Mouse (Mus musculus): ENCODE measurements at regions not wholly inside any gene's neighbourhood (a gene's known extent, or its start where the extent isn't known, plus 50 kb on each side); places are given as distances from the start of the nearest gene placed in this dataset.

DNA sequence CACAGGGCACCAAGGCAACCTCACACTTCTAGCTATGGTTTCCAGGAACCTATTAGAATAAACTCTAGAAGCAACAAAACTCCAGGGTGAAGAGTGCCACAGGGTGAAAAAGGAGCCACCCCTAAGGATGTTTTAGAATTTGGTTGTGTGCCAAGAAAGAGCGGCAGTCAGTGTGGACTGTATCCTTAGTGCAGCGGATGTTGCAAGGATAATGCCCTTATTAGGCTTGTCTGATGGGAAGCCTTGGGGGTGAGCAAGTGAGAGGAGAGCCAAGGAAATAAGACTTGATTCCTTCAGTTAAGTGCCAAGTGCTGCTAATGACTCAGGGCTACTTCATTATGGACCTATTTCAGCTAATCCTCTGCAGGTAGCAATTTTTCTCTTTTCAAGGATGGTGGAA lies 197.1 kb upstream of the Il12b start:
- dilution Hi-C loops (cut with MboI; ENCODE audit: extremely low pct_ligation_motif_present, extremely low pct_unique_long_range_greater_than_20kb, low sequenced_read_pairs): no loop called here
- Histone ChIP-seq H3K36me3 (replicated peaks in 1 of 2; ENCODE audit: control insufficient read depth in 1 of 2, insufficient read depth in 1 of 2, low read length in 1 of 2) (no peaks in the 10 kb centered on the region), H3K9ac (ENCODE audit: insufficient read depth, low read depth) (no peak overlapping the region), H3K4me3 (replicated peaks in 1 of 3; ENCODE audit: low read depth in 2 of 3, low read length in 2 of 3, poor library complexity in 1 of 3) (no peak overlapping the region), H3K4me2 (ENCODE audit: insufficient read depth, low read depth, poor library complexity, severe bottlenecking) (no peak overlapping the region), H3K4me1 (ENCODE audit: control insufficient read depth in 1 of 2, insufficient read depth in 2 of 2) (peaks cover 8 to 40% of the 10 kb centered on the region in 2 experiments), H3K79me2 (replicated peaks; ENCODE audit: control insufficient read depth, extremely low read depth, insufficient read depth, poor library complexity, severe bottlenecking) (no peaks in the 10 kb centered on the region), H3K9me3 (replicated peaks; ENCODE audit: low read length) (no peaks in the 10 kb centered on the region), H3K27me3 (replicated peaks) (no peaks in the 10 kb centered on the region), H3K27ac (ENCODE audit: insufficient read depth, low read depth) (no peak overlapping the region)
- TF ChIP-seq RCOR1 (conservative IDR thresholded peaks at IDR 0.05; ENCODE audit: low read depth, low read length) (no peak), GABPA (IDR thresholded peaks at IDR 0.05; ENCODE audit: insufficient replicate concordance, low read depth, low read length) (no peak), MEF2A (IDR thresholded peaks at IDR 0.05; ENCODE audit: borderline replicate concordance, low read depth, low read length) (no peak), ETS1 (conservative IDR thresholded peaks at IDR 0.05; ENCODE audit: low read depth, low read length) (no peak), JUN (IDR thresholded peaks at IDR 0.05; ENCODE audit: insufficient read depth, low read depth, low read length) (no peak), RAD21 (IDR thresholded peaks at IDR 0.05; ENCODE audit: low read depth, low read length) (no peak), PAX5 (IDR thresholded peaks at IDR 0.05; ENCODE audit: low read length) (no peak), UBTF (IDR thresholded peaks at IDR 0.05; ENCODE audit: low read depth, low read length) (no peak), E2F4 (IDR thresholded peaks at IDR 0.05; ENCODE audit: insufficient replicate concordance, low read depth, low read length) (no peak), MXI1 (IDR thresholded peaks at IDR 0.05; ENCODE audit: low read depth, low read length) (no peak)
- no peak for DNase-seq (ENCODE audit: extremely low read depth)
- in situ Hi-C loops (cut with MboI; ENCODE audit: low pct_ligation_motif_present, low pct_unique_long_range_greater_than_20kb, low sequenced_read_pairs): no loop called here

DNA sequence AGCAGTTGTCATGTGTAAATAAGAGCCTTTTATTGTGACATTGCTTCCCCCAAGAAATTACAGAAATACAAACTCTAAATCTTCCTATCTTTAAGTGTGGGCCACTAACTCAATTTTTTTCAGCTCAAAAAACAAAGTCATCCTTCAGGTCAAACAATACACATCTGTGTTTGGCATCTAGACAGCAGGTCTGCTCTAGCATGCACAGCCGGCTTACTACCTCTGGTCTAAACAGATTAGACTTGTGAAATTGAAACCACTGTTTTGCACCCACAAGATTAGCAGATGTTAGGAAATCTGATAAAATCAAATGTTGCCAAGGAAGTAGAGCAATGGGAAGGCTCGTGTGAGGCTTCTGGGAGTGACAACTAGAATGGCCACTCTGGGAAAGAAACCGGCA lies 195.5 kb upstream of the Il12b start:
- dilution Hi-C loops (cut with MboI; ENCODE audit: extremely low pct_ligation_motif_present, extremely low pct_unique_long_range_greater_than_20kb, low sequenced_read_pairs): no loop called here
- TF ChIP-seq BHLHE40 (IDR thresholded peaks at IDR 0.05; ENCODE audit: low read depth, low read length) (no peak), ELF1 (IDR thresholded peaks at IDR 0.05; ENCODE audit: low read depth, low read length) (no peak), MXI1 (IDR thresholded peaks at IDR 0.05; ENCODE audit: low read depth, low read length) (no peak), KAT2A (IDR thresholded peaks at IDR 0.05; ENCODE audit: insufficient replicate concordance, low read length) (no peak), UBTF (IDR thresholded peaks at IDR 0.05; ENCODE audit: low read depth, low read length) (no peak), ZC3H11A (IDR thresholded peaks at IDR 0.05; ENCODE audit: low read depth, low read length) (no peak), CHD2 (IDR thresholded peaks at IDR 0.05; ENCODE audit: low read length) (no peak), SIN3A (IDR thresholded peaks at IDR 0.05; ENCODE audit: low read length) (no peak), JUND (conservative IDR thresholded peaks at IDR 0.05; ENCODE audit: low read depth, low read length) (no peak)
- H3K27me3 ChIP-seq (replicated peaks): no peaks in the 10 kb centered on the region
- peaks cover 8 to 48% of the 10 kb centered on the region in 2 experiments for H3K4me1 ChIP-seq (ENCODE audit: control insufficient read depth in 1 of 2, insufficient read depth in 2 of 2)
- H3K9me3 ChIP-seq (replicated peaks; ENCODE audit: low read length): peaks cover 9% of the 10 kb centered on the region
- no peak overlapping the region for H3K9ac ChIP-seq (ENCODE audit: insufficient read depth, low read depth)
- no peak for DNase-seq (ENCODE audit: extremely low read depth)
- no peak overlapping the region for H3K4me3 ChIP-seq (replicated peaks in 1 of 3; ENCODE audit: low read depth in 2 of 3, low read length in 2 of 3, poor library complexity in 1 of 3)
- H3K36me3 ChIP-seq (replicated peaks in 1 of 2; ENCODE audit: control insufficient read depth in 1 of 2, insufficient read depth in 1 of 2, low read length in 1 of 2): no peaks in the 10 kb centered on the region
- in situ Hi-C loops (cut with MboI; ENCODE audit: low pct_ligation_motif_present, low pct_unique_long_range_greater_than_20kb, low sequenced_read_pairs): no loop called here
- no peak overlapping the region; the same call in 1 of the 2 replicates for H3K4me2 ChIP-seq (ENCODE audit: insufficient read depth, low read depth, poor library complexity, severe bottlenecking)
- H3K27ac ChIP-seq (ENCODE audit: insufficient read depth, low read depth): no peak overlapping the region
- H3K79me2 ChIP-seq (replicated peaks; ENCODE audit: control insufficient read depth, extremely low read depth, insufficient read depth, poor library complexity, severe bottlenecking): no peaks in the 10 kb centered on the region

Measured in CH12.LX (cell line).